Mouse (Mus musculus): ENCODE results near the gene Dop1a. TPM values are rescaled to one million over a fixed set of nuclear protein-coding genes. Genes with fewer than 3 reads are reported as not detected.
"Not testable (repeated sequence)": the region's sequence is repeated elsewhere in the genome, so short reads cannot be mapped to it uniquely, and the experiment has no call there.

Dop1a gene
- polyA plus RNA-seq, 1 experiment from 2014 or later = 24.8 TPM

- Histone ChIP-seq H3K4me2 (replicated peaks) (no peak overlapping the region), H3K4me1 (no peaks in the 10 kb centered on the region), H3K36me3 (no peaks in the 10 kb centered on the region), H3K4me3 (no peak overlapping the region), H3K27ac (no peak overlapping the region), H3K9ac (no peak overlapping the region), H3K27me3 (no peaks in the 10 kb centered on the region), H3K9me3 (replicated peaks) (no peaks in the 10 kb centered on the region)
- no peak for ATAC-seq (ENCODE audit: low FRiP score)
- WGBS = 79% methylated on average over 19 of the region's 19 CpGs
These were observed 126.0 kb downstream of the Dop1a start for GRCm38 (mm10) chr9:86592676-86593668.

- H3K4me3 ChIP-seq; ATAC-seq (ENCODE audit: low FRiP score); H3K27me3 ChIP-seq; H3K36me3 ChIP-seq; H3K4me2 ChIP-seq (replicated peaks); H3K9ac ChIP-seq; H3K9me3 ChIP-seq (replicated peaks); H3K4me1 ChIP-seq; H3K27ac ChIP-seq: not testable (repeated sequence)
- WGBS = 82% methylated on average over 10 of the region's 10 CpGs
These were observed 127.4 kb downstream of the Dop1a start for GRCm38 (mm10) chr9:86594357-86594767.

DNA sequence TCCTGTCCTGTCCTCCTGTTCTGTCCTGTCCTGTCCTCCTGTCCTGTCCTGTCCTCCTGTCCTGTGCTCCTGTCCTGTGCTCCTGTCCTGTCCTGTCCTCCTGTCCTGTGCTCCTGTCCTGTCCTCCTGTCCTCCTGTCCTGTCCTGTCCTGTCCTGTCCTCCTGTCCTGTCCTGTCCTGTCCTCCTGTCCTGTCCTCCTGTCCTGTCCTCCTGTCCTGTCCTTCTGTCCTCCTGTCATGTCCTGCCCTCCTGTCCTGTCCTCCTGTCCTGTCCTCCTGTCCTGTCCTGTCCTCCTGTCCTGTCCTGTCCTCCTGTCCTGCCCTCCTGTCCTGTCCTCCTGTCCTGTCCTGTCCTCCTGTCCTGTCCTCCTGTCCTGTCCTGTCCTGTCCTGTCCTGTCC, 130.0 kb downstream of the Dop1a start:
- not testable (repeated sequence) for H3K4me3 ChIP-seq; H3K4me2 ChIP-seq (replicated peaks); H3K9ac ChIP-seq; ATAC-seq (ENCODE audit: low FRiP score); H3K9me3 ChIP-seq (replicated peaks); H3K4me1 ChIP-seq; H3K36me3 ChIP-seq; H3K27me3 ChIP-seq; H3K27ac ChIP-seq

DNA sequence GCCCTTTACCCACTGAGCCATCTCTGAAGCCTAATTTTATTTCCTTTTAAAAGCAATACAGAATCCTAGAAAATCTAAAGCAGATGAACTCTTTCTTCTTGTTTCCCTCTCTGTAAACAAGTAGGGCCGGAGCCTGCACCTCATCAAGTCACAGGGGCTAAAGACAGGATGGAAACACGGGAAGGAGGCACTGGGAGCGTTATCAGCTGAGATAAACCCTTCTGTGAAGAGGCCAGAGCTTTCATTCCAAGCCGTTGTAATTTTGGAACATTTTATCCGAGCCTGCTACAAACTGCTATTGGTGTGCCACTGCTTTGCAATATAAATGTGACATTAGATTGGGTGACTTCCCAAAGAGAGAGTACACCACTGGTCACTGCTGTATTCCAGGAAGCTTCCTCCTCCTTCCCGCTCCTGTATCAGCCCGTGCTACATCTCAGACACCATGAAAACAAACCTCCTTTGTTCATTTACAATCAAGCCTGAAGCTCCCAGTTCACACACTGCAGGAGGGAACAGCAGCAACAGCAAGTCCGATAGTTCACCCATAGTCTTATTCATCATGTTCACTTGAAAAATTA, 132.9 kb downstream of the Dop1a start:
- no peak for ATAC-seq (ENCODE audit: low FRiP score)
- Histone ChIP-seq H3K9me3 (replicated peaks) (no peaks in the 10 kb centered on the region), H3K4me2 (replicated peaks) (no peak overlapping the region), H3K4me1 (no peaks in the 10 kb centered on the region), H3K27me3 (no peaks in the 10 kb centered on the region), H3K9ac (no peak overlapping the region), H3K4me3 (no peak overlapping the region), H3K36me3 (no peaks in the 10 kb centered on the region), H3K27ac (no peak overlapping the region)
- WGBS = 63% methylated on average over 8 of the region's 8 CpGs

Other genes starting within 250 kb of the Dop1a start
- 6.4 and 8.0 TPM in 2 replicates for gene Ube2cbp, start 2.2 kb upstream of the Dop1a start, polyA plus RNA-seq (2016; fragmentation: Nextera tagmentation; extraction: Ambion mirVana)
- gene Pgm3, start 104.7 kb downstream of the Dop1a start, polyA plus RNA-seq (2016; fragmentation: Nextera tagmentation; extraction: Ambion mirVana) = 40.4 and 41.4 TPM in 2 replicates
- gene Rwdd2a, start 104.8 kb downstream of the Dop1a start, polyA plus RNA-seq (2016; fragmentation: Nextera tagmentation; extraction: Ambion mirVana) = 5.0 and 5.1 TPM in 2 replicates
- 22.8 and 27.1 TPM in 2 replicates for gene Me1, start 228.8 kb downstream of the Dop1a start, polyA plus RNA-seq (2016; fragmentation: Nextera tagmentation; extraction: Ambion mirVana)

Measured in hindbrain, embryonic 12.5 days (tissue).